Mouse (Mus musculus): ENCODE data around the gene Plekhh1. TPM values are rescaled to one million over a fixed set of nuclear protein-coding genes. Genes with fewer than 3 reads are reported as not detected.

Plekhh1 gene
- polyA plus RNA-seq, 1 experiment from 2014 or later, result 3.5 TPM

- no peak overlapping the region for H3K4me3 ChIP-seq (ENCODE audit: low read depth, low read length)
- no peak for ATAC-seq (replicated peaks; ENCODE audit: insufficient number of reproducible peaks, low FRiP score, low TSS enrichment, low read depth)
- no peaks in the 10 kb centered on the region for H3K36me3 ChIP-seq (replicated peaks; ENCODE audit: control insufficient read depth, insufficient read depth, low read depth, low read length)
- DNase-seq (ENCODE audit: low spot score), result no peak
- no peaks in the 10 kb centered on the region for H3K4me1 ChIP-seq (ENCODE audit: control insufficient read depth, insufficient read depth, low read length)
- H3K9me3 ChIP-seq (replicated peaks; ENCODE audit: control insufficient read depth, low read length), result no peaks in the 10 kb centered on the region
- WGBS, result 91% methylated on average over 3 of the region's 3 CpGs
- no peak overlapping the region for H3K9ac ChIP-seq (replicated peaks; ENCODE audit: low read length)
- no peak overlapping the region for H3K4me2 ChIP-seq (ENCODE audit: low read depth, low read length)
- H3K27ac ChIP-seq (replicated peaks; ENCODE audit: low read depth, low read length), result no peak overlapping the region
- no peaks in the 10 kb centered on the region for H3K27me3 ChIP-seq (ENCODE audit: control insufficient read depth, insufficient read depth, low read length)
Measured at GRCm38 (mm10) chr12:79050545-79051212, 21.7 kb downstream of the Plekhh1 start.

GRCm38 (mm10) chr12:79052073-79052472 is 23.1 kb downstream of the Plekhh1 start:
- 94% methylated on average over 2 of the region's 2 CpGs for WGBS
- no peaks in the 10 kb centered on the region for H3K4me1 ChIP-seq (ENCODE audit: control insufficient read depth, insufficient read depth, low read length)
- no peak overlapping the region for H3K4me3 ChIP-seq (ENCODE audit: low read depth, low read length)

GRCm38 (mm10) chr12:79055276-79055675 is 26.3 kb downstream of the Plekhh1 start:
- Histone ChIP-seq H3K9ac (replicated peaks; ENCODE audit: low read length) (no peak overlapping the region), H3K27me3 (ENCODE audit: control insufficient read depth, insufficient read depth, low read length) (no peaks in the 10 kb centered on the region), H3K4me3 (ENCODE audit: low read depth, low read length) (no peak overlapping the region), H3K4me2 (ENCODE audit: low read depth, low read length) (no peak overlapping the region), H3K4me1 (ENCODE audit: control insufficient read depth, insufficient read depth, low read length) (no peaks in the 10 kb centered on the region), H3K27ac (replicated peaks; ENCODE audit: low read depth, low read length) (no peak overlapping the region), H3K9me3 (replicated peaks; ENCODE audit: control insufficient read depth, low read length) (no peaks in the 10 kb centered on the region), H3K36me3 (replicated peaks; ENCODE audit: control insufficient read depth, insufficient read depth, low read depth, low read length) (no peaks in the 10 kb centered on the region)
- 91% methylated on average over 7 of the region's 7 CpGs for WGBS
- no peak for ATAC-seq (replicated peaks; ENCODE audit: insufficient number of reproducible peaks, low FRiP score, low TSS enrichment, low read depth)
- no peak for DNase-seq (ENCODE audit: low spot score)

More at GRCm38 (mm10) chr12:79052073-79052472, 23.1 kb downstream of the Plekhh1 start:
- DNase-seq (ENCODE audit: low spot score) (no peak), ATAC-seq (replicated peaks; ENCODE audit: insufficient number of reproducible peaks, low FRiP score, low TSS enrichment, low read depth) (no peak)
- Histone ChIP-seq H3K9ac (replicated peaks; ENCODE audit: low read length) (no peak overlapping the region), H3K9me3 (replicated peaks; ENCODE audit: control insufficient read depth, low read length) (no peaks in the 10 kb centered on the region), H3K27ac (replicated peaks; ENCODE audit: low read depth, low read length) (no peak overlapping the region), H3K27me3 (ENCODE audit: control insufficient read depth, insufficient read depth, low read length) (no peaks in the 10 kb centered on the region), H3K4me2 (ENCODE audit: low read depth, low read length) (no peak overlapping the region), H3K36me3 (replicated peaks; ENCODE audit: control insufficient read depth, insufficient read depth, low read depth, low read length) (no peaks in the 10 kb centered on the region)

- ATAC-seq (replicated peaks; ENCODE audit: insufficient number of reproducible peaks, low FRiP score, low TSS enrichment, low read depth) (no peak), DNase-seq (ENCODE audit: low spot score) (no peak)
- Histone ChIP-seq H3K27ac (replicated peaks; ENCODE audit: low read depth, low read length) (no peak overlapping the region), H3K4me1 (ENCODE audit: control insufficient read depth, insufficient read depth, low read length) (no peaks in the 10 kb centered on the region), H3K36me3 (replicated peaks; ENCODE audit: control insufficient read depth, insufficient read depth, low read depth, low read length) (no peaks in the 10 kb centered on the region), H3K27me3 (ENCODE audit: control insufficient read depth, insufficient read depth, low read length) (no peaks in the 10 kb centered on the region), H3K9me3 (replicated peaks; ENCODE audit: control insufficient read depth, low read length) (no peaks in the 10 kb centered on the region), H3K4me2 (ENCODE audit: low read depth, low read length) (no peak overlapping the region), H3K9ac (replicated peaks; ENCODE audit: low read length) (no peak overlapping the region), H3K4me3 (ENCODE audit: low read depth, low read length) (no peak overlapping the region)
- 65% methylated on average over 6 of the region's 6 CpGs for WGBS
Measured at GRCm38 (mm10) chr12:79059573-79059972, 30.6 kb downstream of the Plekhh1 start.

GRCm38 (mm10) chr12:79060134-79060533 is 31.2 kb downstream of the Plekhh1 start:
- Histone ChIP-seq H3K4me3 (ENCODE audit: low read depth, low read length) (no peak overlapping the region), H3K4me2 (ENCODE audit: low read depth, low read length) (no peak overlapping the region), H3K27ac (replicated peaks; ENCODE audit: low read depth, low read length) (no peak overlapping the region), H3K9me3 (replicated peaks; ENCODE audit: control insufficient read depth, low read length) (no peaks in the 10 kb centered on the region), H3K27me3 (ENCODE audit: control insufficient read depth, insufficient read depth, low read length) (no peaks in the 10 kb centered on the region), H3K4me1 (ENCODE audit: control insufficient read depth, insufficient read depth, low read length) (no peaks in the 10 kb centered on the region), H3K36me3 (replicated peaks; ENCODE audit: control insufficient read depth, insufficient read depth, low read depth, low read length) (no peaks in the 10 kb centered on the region), H3K9ac (replicated peaks; ENCODE audit: low read length) (no peak overlapping the region)
- 91% methylated on average over 9 of the region's 9 CpGs for WGBS
- no peak for DNase-seq (ENCODE audit: low spot score)
- no peak for ATAC-seq (replicated peaks; ENCODE audit: insufficient number of reproducible peaks, low FRiP score, low TSS enrichment, low read depth)

GRCm38 (mm10) chr12:79060766-79061652 is 32.0 kb downstream of the Plekhh1 start:
- Histone ChIP-seq H3K36me3 (replicated peaks; ENCODE audit: control insufficient read depth, insufficient read depth, low read depth, low read length) (no peaks in the 10 kb centered on the region), H3K27me3 (ENCODE audit: control insufficient read depth, insufficient read depth, low read length) (no peaks in the 10 kb centered on the region), H3K9me3 (replicated peaks; ENCODE audit: control insufficient read depth, low read length) (no peaks in the 10 kb centered on the region), H3K4me3 (ENCODE audit: low read depth, low read length) (no peak overlapping the region), H3K4me1 (ENCODE audit: control insufficient read depth, insufficient read depth, low read length) (no peaks in the 10 kb centered on the region), H3K4me2 (ENCODE audit: low read depth, low read length) (no peak overlapping the region), H3K27ac (replicated peaks; ENCODE audit: low read depth, low read length) (no peak overlapping the region), H3K9ac (replicated peaks; ENCODE audit: low read length) (no peak overlapping the region)
- 74% methylated on average over 7 of the region's 7 CpGs for WGBS
- DNase-seq (ENCODE audit: low spot score), result no peak
- no peak for ATAC-seq (replicated peaks; ENCODE audit: insufficient number of reproducible peaks, low FRiP score, low TSS enrichment, low read depth)

GRCm38 (mm10) chr12:79064451-79064850 is 35.5 kb downstream of the Plekhh1 start:
- Histone ChIP-seq H3K27ac (replicated peaks; ENCODE audit: low read depth, low read length) (no peak overlapping the region), H3K4me1 (ENCODE audit: control insufficient read depth, insufficient read depth, low read length) (no peaks in the 10 kb centered on the region), H3K9ac (replicated peaks; ENCODE audit: low read length) (no peak overlapping the region), H3K36me3 (replicated peaks; ENCODE audit: control insufficient read depth, insufficient read depth, low read depth, low read length) (no peaks in the 10 kb centered on the region), H3K27me3 (ENCODE audit: control insufficient read depth, insufficient read depth, low read length) (no peaks in the 10 kb centered on the region), H3K9me3 (replicated peaks; ENCODE audit: control insufficient read depth, low read length) (no peaks in the 10 kb centered on the region), H3K4me2 (ENCODE audit: low read depth, low read length) (no peak overlapping the region), H3K4me3 (ENCODE audit: low read depth, low read length) (no peak overlapping the region)
- 87% methylated on average over 13 of the region's 13 CpGs for WGBS
- ATAC-seq (replicated peaks; ENCODE audit: insufficient number of reproducible peaks, low FRiP score, low TSS enrichment, low read depth), result no peak
- no peak for DNase-seq (ENCODE audit: low spot score)

DNA sequence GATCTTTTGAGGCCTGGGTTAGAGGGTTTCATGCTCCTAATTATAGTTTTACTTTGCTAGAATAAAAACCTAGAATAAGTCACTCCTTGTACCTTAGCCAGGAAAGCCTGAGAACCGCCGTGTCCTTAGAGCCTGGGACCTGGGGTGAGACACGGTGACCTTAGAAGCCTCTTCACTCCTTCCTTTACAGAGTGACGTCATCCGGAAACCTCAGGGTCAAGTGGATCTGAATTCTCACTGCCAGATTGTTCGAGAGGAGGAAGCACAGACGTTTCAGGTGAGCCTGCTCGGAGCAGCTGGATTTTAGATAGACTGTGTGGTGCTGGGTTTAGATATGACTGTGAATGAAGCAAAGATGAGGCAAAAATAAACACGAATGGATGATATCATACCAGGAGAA is 37.5 kb downstream of the Plekhh1 start:
- no peaks in the 10 kb centered on the region for H3K4me1 ChIP-seq (ENCODE audit: control insufficient read depth, insufficient read depth, low read length)
- no peak overlapping the region for H3K4me3 ChIP-seq (ENCODE audit: low read depth, low read length)
- no peaks in the 10 kb centered on the region for H3K27me3 ChIP-seq (ENCODE audit: control insufficient read depth, insufficient read depth, low read length)
- H3K4me2 ChIP-seq (ENCODE audit: low read depth, low read length), result no peak overlapping the region
- no peaks in the 10 kb centered on the region for H3K36me3 ChIP-seq (replicated peaks; ENCODE audit: control insufficient read depth, insufficient read depth, low read depth, low read length)
- 81% methylated on average over 9 of the region's 9 CpGs for WGBS
- H3K27ac ChIP-seq (replicated peaks; ENCODE audit: low read depth, low read length), result no peak overlapping the region
- H3K9ac ChIP-seq (replicated peaks; ENCODE audit: low read length), result no peak overlapping the region
- no peak for ATAC-seq (replicated peaks; ENCODE audit: insufficient number of reproducible peaks, low FRiP score, low TSS enrichment, low read depth)
- H3K9me3 ChIP-seq (replicated peaks; ENCODE audit: control insufficient read depth, low read length), result no peaks in the 10 kb centered on the region
- DNase-seq (ENCODE audit: low spot score), result no peak
